Mouse (Mus musculus) adrenal gland, postnatal 4 days (tissue): ENCODE measurements around the gene Vmn1r158. TPM values are rescaled to one million over a fixed set of nuclear protein-coding genes. Genes with fewer than 3 reads are reported as not detected.
"Not testable (repeated sequence)": the region's sequence is repeated elsewhere in the genome, so short reads cannot be mapped to it uniquely, and the experiment has no call there.

Experiments
- DNase-seq, 2 experiments: peaks; one replicate each; pipeline ENCODE4 v3.0.0; 2021 to 2022; ENCODE audit warnings: low spot score in 2 of 2, mixed read lengths in 2 of 2
- long read RNA-seq, 2 experiments: library from polyadenylated mRNA; stranded (forward); transcript quantifications; one replicate each; pipeline ENCODE4 v2.0.0; 2021
- total RNA-seq, 2 experiments: library from RNA; stranded (reverse); gene quantifications; 2 replicates each; pipeline ENCODE4 v1.2.3; 2021

The Vmn1r158 gene
- total RNA-seq, result not detected
- long read RNA-seq, experiment 1, result 0 reads
- long read RNA-seq, experiment 2, result 0 reads

GRCm38 (mm10) chr7:22790682-22791081 is at the start of gene Vmn1r158:
Gene Vmn1r158, minus strand, starts transcription at chr7:22790782.
- DNase-seq, result not testable (repeated sequence)

GRCm38 (mm10) chr7:22775981-22776380 is 14.6 kb downstream of the Vmn1r158 start:
- not testable (repeated sequence) for DNase-seq

- DNase-seq, result not testable (repeated sequence)
Observed at GRCm38 (mm10) chr7:22761397-22761796, 29.2 kb downstream of the Vmn1r158 start, which contains the start of gene Vmn1r157. Gene Vmn1r157, plus strand, starts transcription at chr7:22761697.

Other genes with a start within 250 kb of the Vmn1r158 start
- not detected for gene Gm4201, start 225.4 kb downstream of the Vmn1r158 start, total RNA-seq
- gene Gm4565, start 202.7 kb downstream of the Vmn1r158 start, total RNA-seq, result not detected
- gene Vmn1r155, start 132.8 kb downstream of the Vmn1r158 start, total RNA-seq, result not detected
- not detected for gene Gm8693, start 98.5 kb downstream of the Vmn1r158 start, total RNA-seq
- not detected for gene Gm4567, start 71.1 kb downstream of the Vmn1r158 start, total RNA-seq
- gene Vmn1r157, start 29.1 kb downstream of the Vmn1r158 start, total RNA-seq, result not detected
- not detected for gene Vmn1r159, start 52.8 kb upstream of the Vmn1r158 start, total RNA-seq
- gene Vmn1r160, start 80.4 kb upstream of the Vmn1r158 start, total RNA-seq, result not detected
- not detected for gene Gm4214, start 193.9 kb upstream of the Vmn1r158 start, total RNA-seq
- gene Gm4216, start 229.1 kb upstream of the Vmn1r158 start, total RNA-seq, result not detected